Mouse (Mus musculus) MEL (cell line): ENCODE results near the gene Mcf2l.

Source experiments
- CHD1 ChIP-seq: IDR thresholded peaks from 2 replicates; pipeline ENCODE4 v1.6.1; 2012; ENCODE audit warnings: low read depth, mild to moderate bottlenecking, inconsistent platforms, low read length, improper control_type of control experiment
- CTCF ChIP-seq, 3 experiments: IDR thresholded peaks in 2 of 3; conservative IDR thresholded peaks in 1 of 3; 2 replicates each; pipeline ENCODE4 v1.5.1; 2011 to 2012; ENCODE audit warnings: low read length in 3 of 3, low read depth in 2 of 3, mild to moderate bottlenecking in 2 of 3, improper control_type of control experiment in 1 of 3, inconsistent platforms in 1 of 3, mixed read lengths in 1 of 3, moderate library complexity in 1 of 3; ENCODE audit not compliant: control insufficient read depth in 1 of 3, insufficient read depth in 1 of 3, poor library complexity in 1 of 3, severe bottlenecking in 1 of 3
- E2F4 ChIP-seq: IDR thresholded peaks from 2 replicates; pipeline ENCODE4 v1.6.1; 2011; ENCODE audit warnings: low read depth, low read length, improper control_type of control experiment, borderline replicate concordance
- EP300 ChIP-seq, 2 experiments: IDR thresholded peaks; 2 replicates each; pipeline ENCODE4 v1.6.1; 2011; ENCODE audit warnings: improper control_type of control experiment in 2 of 2, low read length in 2 of 2, low read depth in 1 of 2, mild to moderate bottlenecking in 1 of 2
- ETS1 ChIP-seq: IDR thresholded peaks from 2 replicates; pipeline ENCODE4 v1.6.1; 2012; ENCODE audit warnings: low read depth, mild to moderate bottlenecking, inconsistent platforms, low read length, improper control_type of control experiment, moderate library complexity
- POLR2AphosphoS2 ChIP-seq: IDR thresholded peaks from 2 replicates; pipeline ENCODE4 v1.6.1; 2011; ENCODE audit warnings: low read length, improper control_type of control experiment
- RAD21 ChIP-seq: IDR thresholded peaks from 2 replicates; pipeline ENCODE4 v1.6.1; 2011; ENCODE audit warnings: mild to moderate bottlenecking, low read depth, low read length, improper control_type of control experiment
- USF1 ChIP-seq: IDR thresholded peaks from 2 replicates; pipeline ENCODE4 v1.6.1; 2014; ENCODE audit warnings: low read depth, mild to moderate bottlenecking, inconsistent platforms, low read length, improper control_type of control experiment, moderate library complexity

DNA sequence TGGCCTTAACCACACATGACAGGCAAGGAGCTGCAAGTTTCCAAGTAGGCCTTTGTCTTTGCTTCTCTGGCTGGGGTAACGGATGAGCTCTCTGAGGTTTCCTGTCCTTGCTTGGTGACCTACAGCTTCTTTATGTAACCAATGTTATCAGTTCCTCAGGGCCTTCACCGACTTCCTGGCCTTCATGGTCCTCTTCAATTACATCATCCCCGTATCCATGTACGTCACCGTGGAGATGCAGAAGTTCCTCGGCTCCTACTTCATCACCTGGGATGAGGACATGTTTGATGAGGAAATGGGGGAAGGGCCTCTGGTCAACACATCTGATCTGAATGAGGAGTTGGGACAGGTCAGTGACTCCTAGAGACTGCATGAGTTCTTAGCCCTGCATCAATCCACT is 45.3 kb upstream of the Mcf2l start:
- TF ChIP-seq USF1, result no peak
- no peak for TF ChIP-seq POLR2AphosphoS2
- no peak for TF ChIP-seq CHD1
- no peak for TF ChIP-seq RAD21
- no peak for TF ChIP-seq E2F4
- no peak for TF ChIP-seq ETS1
- TF ChIP-seq CTCF (IDR thresholded peaks at IDR 0.05 in 2 of 3, conservative IDR thresholded peaks at IDR 0.05 in 1 of 3; ENCODE audit: control insufficient read depth in 1 of 3, insufficient read depth in 1 of 3, low read depth in 2 of 3, low read length in 3 of 3, poor library complexity in 1 of 3, severe bottlenecking in 1 of 3), result no peak
- TF ChIP-seq EP300 (IDR thresholded peaks at IDR 0.05; ENCODE audit: low read depth in 1 of 2, low read length in 2 of 2), result no peak
